Mouse (Mus musculus) embryonic facial prominence, embryonic 14.5 days (tissue): Measurements from ENCODE around the gene Zfp523. TPM values are rescaled to one million over a fixed set of nuclear protein-coding genes. Genes with fewer than 3 reads are reported as not detected.

Experiments used
- ATAC-seq: fragments of 200-750 bp; cut with Nextera tagmentation; 2 replicates; pipeline ENCODE4 v1.8.0; 2017; ENCODE audit warnings: low read depth, moderate number of reproducible peaks, moderate TSS enrichment
- DNase-seq: peaks from one replicate; pipeline ENCODE4 v3.0.0-alpha.2; 2015; ENCODE audit warnings: low spot score
- H3K27ac ChIP-seq: fragments of 300-500 bp; sonication (generic); replicated peaks from 2 replicates; pipeline ENCODE4 v1.5.1; 2014; ENCODE audit warnings: low read depth, mild to moderate bottlenecking, low read length, moderate library complexity
- H3K27me3 ChIP-seq: fragments of 300-500 bp; sonication (generic); replicated peaks from 2 replicates; pipeline ENCODE4 v1.6.1; 2014; ENCODE audit warnings: low read length; ENCODE audit not compliant: control insufficient read depth, insufficient read depth
- H3K36me3 ChIP-seq: fragments of 300-500 bp; sonication (generic); 2 replicates; pipeline ENCODE4 v1.6.1; 2014; ENCODE audit warnings: low read length, mixed read lengths; ENCODE audit not compliant: control insufficient read depth, insufficient read depth
- H3K4me1 ChIP-seq: fragments of 300-500 bp; sonication (generic); 2 replicates; pipeline ENCODE4 v1.6.1; 2014; ENCODE audit warnings: antibody characterized with exemption, low read length; ENCODE audit not compliant: control insufficient read depth, insufficient read depth
- H3K4me2 ChIP-seq: fragments of 300-500 bp; sonication (generic); 2 replicates; pipeline ENCODE4 v1.6.1; 2014; ENCODE audit warnings: low read depth, mild to moderate bottlenecking, low read length, moderate library complexity, mixed read lengths
- H3K4me3 ChIP-seq: fragments of 300-500 bp; sonication (generic); 2 replicates; pipeline ENCODE4 v1.5.1; 2014; ENCODE audit warnings: low read depth, mild to moderate bottlenecking, low read length
- H3K9ac ChIP-seq: fragments of 300-500 bp; sonication (generic); 2 replicates; pipeline ENCODE4 v1.6.1; 2014; ENCODE audit warnings: low read depth, mild to moderate bottlenecking, low read length, moderate library complexity, mixed read lengths
- H3K9me3 ChIP-seq: fragments of 300-500 bp; sonication (generic); 2 replicates; pipeline ENCODE4 v1.6.1; 2016; ENCODE audit warnings: low read length; ENCODE audit not compliant: control insufficient read depth
- WGBS: fragments of 180-500 bp; shearing (Covaris S2); extraction: QIAGEN DNeasy Blood & Tissue Kit; methylation state at CpG from one replicate; pipeline ENCODE4 v1.1.7; 2014; 5-methylcytosine and 5-hydroxymethylcytosine counted together
- polyA plus RNA-seq: library from polyadenylated mRNA; unstranded; fragments of >200 nt; fragmentation: Nextera tagmentation; extraction: Ambion mirVana; gene quantifications from 2 replicates; pipeline ENCODE4 v1.2.1, GENCODE M21; 2014

Zfp523 gene
- polyA plus RNA-seq, 1 experiment from 2014 or later, result 30.6 TPM

GRCm38 (mm10) chr17:28234641-28235040, 57.7 kb downstream of the Zfp523 start:
- Histone ChIP-seq H3K36me3 (peaks cover 24% of the 10 kb centered on the region; the same call in 1 of the 2 replicates), H3K4me2 (peak overlapping the region; percentile 20; the same call in 1 of the 2 replicates), H3K4me3 (no peak overlapping the region), H3K27ac (no peak overlapping the region), H3K9me3 (no peaks in the 10 kb centered on the region), H3K4me1 (peaks cover 20% of the 10 kb centered on the region), H3K27me3 (no peaks in the 10 kb centered on the region), H3K9ac (peak overlapping the region; percentile 37; the same call in 1 of the 2 replicates)
- DNase-seq (no peak), ATAC-seq (no peak)
- WGBS, result 79% methylated on average over 5 of the region's 5 CpGs

DNA sequence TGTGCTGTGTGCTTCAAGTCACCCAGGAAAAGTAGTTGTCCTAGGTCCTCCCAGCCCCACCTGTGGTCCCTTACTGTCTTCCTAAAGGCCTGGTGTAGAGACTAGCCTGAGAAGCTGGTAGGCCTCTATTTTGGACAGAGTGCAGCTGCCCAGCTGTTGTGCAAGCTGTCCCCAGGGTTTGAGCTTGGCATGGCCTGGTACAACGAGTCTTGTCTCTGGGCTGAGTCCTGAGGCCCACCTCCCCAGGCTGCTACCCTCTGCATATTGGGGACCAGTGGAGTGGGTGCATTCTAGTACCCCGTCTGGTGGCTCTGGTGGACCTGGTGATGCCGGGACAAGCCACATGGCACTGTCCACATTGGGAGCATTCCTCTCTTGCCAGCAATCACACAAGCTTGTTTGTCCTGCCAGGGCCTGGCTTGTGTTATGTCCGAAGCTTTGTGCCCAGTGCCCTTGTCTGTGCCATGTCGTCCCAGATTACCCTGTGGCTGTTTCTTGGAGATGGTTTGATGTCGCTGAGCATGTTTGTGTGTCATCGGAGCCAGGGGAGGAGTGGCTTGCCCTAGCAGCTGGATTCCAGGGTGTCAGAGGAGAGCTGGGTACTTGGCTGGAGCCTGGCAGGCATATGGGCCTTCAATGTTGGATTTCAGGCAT, 59.2 kb downstream of the Zfp523 start:
- 70% methylated on average over 7 of the region's 7 CpGs for WGBS
- H3K4me2 ChIP-seq, result no peak overlapping the region
- no peak overlapping the region for H3K27ac ChIP-seq
- H3K27me3 ChIP-seq, result no peaks in the 10 kb centered on the region
- DNase-seq (no peak), ATAC-seq (no peak)
- H3K9me3 ChIP-seq, result no peaks in the 10 kb centered on the region
- H3K36me3 ChIP-seq, result peaks cover 38% of the 10 kb centered on the region
- no peak overlapping the region for H3K4me3 ChIP-seq
- H3K4me1 ChIP-seq, result peaks cover 20% of the 10 kb centered on the region
- H3K9ac ChIP-seq, result peak overlapping the region; percentile 25; the same call in 1 of the 2 replicates

DNA sequence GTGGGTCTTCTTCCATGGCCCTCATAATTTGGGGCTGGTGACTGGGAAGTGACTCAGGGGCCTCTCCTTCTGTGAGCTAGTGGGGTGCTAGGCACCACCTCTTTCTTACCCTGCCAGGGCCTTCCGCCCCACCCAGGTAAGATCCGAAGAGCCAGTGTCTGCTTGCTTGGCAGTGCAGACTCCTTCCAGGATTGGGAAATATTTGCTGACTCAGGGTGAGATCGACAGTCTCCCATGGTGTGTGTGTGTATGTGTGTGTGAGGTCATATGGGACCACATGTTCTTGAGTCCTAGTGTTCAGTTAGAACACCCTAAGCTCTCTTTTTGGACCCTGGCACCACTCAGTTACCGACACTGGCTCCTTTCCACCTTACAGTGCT, 59.7 kb downstream of the Zfp523 start:
- ATAC-seq, result no peak

DNA sequence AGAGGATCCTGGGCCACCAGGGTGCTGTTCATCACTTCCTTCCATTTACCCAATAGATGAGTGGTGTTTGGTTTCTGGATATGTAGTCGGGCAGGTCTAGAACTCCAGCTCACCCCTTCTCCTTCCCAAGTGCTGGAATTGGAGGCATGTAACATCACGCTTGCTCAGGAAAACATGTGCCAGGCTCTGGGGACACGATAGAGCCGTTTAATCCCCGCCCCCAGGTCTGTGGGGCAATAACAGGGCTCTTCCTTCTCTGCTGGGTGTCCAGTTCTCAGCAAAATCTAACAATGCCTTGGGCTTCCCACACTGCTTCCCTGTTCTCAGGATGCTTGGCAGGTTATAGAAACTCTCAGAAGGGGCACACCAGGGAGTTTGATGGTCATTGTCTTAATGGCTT, 60.4 kb downstream of the Zfp523 start:
- 72% methylated on average over 5 of the region's 5 CpGs for WGBS
- no peak overlapping the region for H3K9ac ChIP-seq
- no peak overlapping the region for H3K27ac ChIP-seq

More for the DNA sequence above, 59.7 kb downstream of the Zfp523 start:
- Histone ChIP-seq H3K4me2 (no peak overlapping the region), H3K9me3 (no peaks in the 10 kb centered on the region), H3K27ac (no peak overlapping the region), H3K4me3 (no peak overlapping the region), H3K4me1 (peaks cover 20% of the 10 kb centered on the region), H3K27me3 (no peaks in the 10 kb centered on the region), H3K9ac (peak overlapping the region; percentile 25), H3K36me3 (peaks cover 43% of the 10 kb centered on the region)
- 86% methylated on average over 4 of the region's 4 CpGs for WGBS
- DNase-seq, result no peak

DNA sequence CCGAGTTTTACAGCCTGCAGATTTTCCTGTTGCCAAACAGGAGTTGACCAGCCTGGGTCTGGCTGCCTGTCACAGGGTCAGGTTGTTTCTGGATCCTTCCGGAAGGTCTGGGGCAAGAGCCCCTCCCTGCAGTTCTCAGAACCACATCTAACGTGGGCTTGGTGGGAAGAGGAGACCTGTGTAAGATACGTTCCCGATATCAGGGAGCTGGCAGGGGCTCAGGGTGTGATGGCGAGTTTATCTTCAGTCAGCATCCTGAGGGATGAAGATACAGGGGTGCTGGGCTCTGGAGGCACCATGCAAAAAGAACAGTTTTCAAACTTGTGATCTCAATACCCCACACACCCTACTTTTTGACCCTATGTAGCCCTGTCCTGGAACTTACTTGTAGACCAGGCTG, 60.9 kb downstream of the Zfp523 start:
- 80% methylated on average over 6 of the region's 6 CpGs for WGBS
- H3K9ac ChIP-seq, result no peak overlapping the region
- no peak for DNase-seq
- H3K27ac ChIP-seq, result no peak overlapping the region
- no peak overlapping the region for H3K4me2 ChIP-seq
- peaks cover 50% of the 10 kb centered on the region for H3K36me3 ChIP-seq
- H3K4me1 ChIP-seq, result peaks cover 20% of the 10 kb centered on the region
- H3K9me3 ChIP-seq, result no peaks in the 10 kb centered on the region
- H3K27me3 ChIP-seq, result no peaks in the 10 kb centered on the region
- H3K4me3 ChIP-seq, result no peak overlapping the region
- no peak for ATAC-seq

More for the DNA sequence above, 60.4 kb downstream of the Zfp523 start:
- Histone ChIP-seq H3K9me3 (no peaks in the 10 kb centered on the region), H3K4me2 (no peak overlapping the region), H3K36me3 (peaks cover 46% of the 10 kb centered on the region), H3K27me3 (no peaks in the 10 kb centered on the region), H3K4me3 (no peak overlapping the region), H3K4me1 (peaks cover 20% of the 10 kb centered on the region)
- ATAC-seq (no peak), DNase-seq (no peak)

GRCm38 (mm10) chr17:28240846-28241245, 63.9 kb downstream of the Zfp523 start:
- no peak for DNase-seq
- H3K27ac ChIP-seq, result no peak overlapping the region
- 81% methylated on average over 5 of the region's 5 CpGs for WGBS
- no peaks in the 10 kb centered on the region for H3K27me3 ChIP-seq
- H3K9ac ChIP-seq, result no peak overlapping the region
- ATAC-seq, result no peak
- peaks cover 22% of the 10 kb centered on the region for H3K4me1 ChIP-seq
- H3K4me3 ChIP-seq, result no peak overlapping the region
- no peak overlapping the region for H3K4me2 ChIP-seq
- H3K36me3 ChIP-seq, result peaks cover 58% of the 10 kb centered on the region
- no peaks in the 10 kb centered on the region for H3K9me3 ChIP-seq

- no peak overlapping the region for H3K9ac ChIP-seq
- no peak overlapping the region for H3K4me3 ChIP-seq
- H3K27me3 ChIP-seq, result no peaks in the 10 kb centered on the region
- peaks cover 24% of the 10 kb centered on the region for H3K4me1 ChIP-seq
- ATAC-seq (no peak), DNase-seq (no peak)
- H3K9me3 ChIP-seq, result no peaks in the 10 kb centered on the region
- no peak overlapping the region for H3K27ac ChIP-seq
- no peak overlapping the region for H3K4me2 ChIP-seq
- H3K36me3 ChIP-seq, result peaks cover 54% of the 10 kb centered on the region
- WGBS, result 76% methylated on average over 6 of the region's 6 CpGs
These were observed 65.4 kb downstream of the Zfp523 start for GRCm38 (mm10) chr17:28242296-28242695.

- Histone ChIP-seq H3K27me3 (no peaks in the 10 kb centered on the region), H3K9me3 (no peaks in the 10 kb centered on the region), H3K36me3 (peaks cover 38% of the 10 kb centered on the region), H3K4me2 (no peak overlapping the region), H3K4me1 (peaks cover 30% of the 10 kb centered on the region), H3K4me3 (no peak overlapping the region), H3K27ac (peak overlapping the region; percentile 66; the same call in 1 of the 2 replicates), H3K9ac (no peak overlapping the region)
- no peak for ATAC-seq
- 82% methylated on average over 6 of the region's 6 CpGs for WGBS
- DNase-seq, result no peak
These were observed 67.3 kb downstream of the Zfp523 start for GRCm38 (mm10) chr17:28244214-28244613.

DNA sequence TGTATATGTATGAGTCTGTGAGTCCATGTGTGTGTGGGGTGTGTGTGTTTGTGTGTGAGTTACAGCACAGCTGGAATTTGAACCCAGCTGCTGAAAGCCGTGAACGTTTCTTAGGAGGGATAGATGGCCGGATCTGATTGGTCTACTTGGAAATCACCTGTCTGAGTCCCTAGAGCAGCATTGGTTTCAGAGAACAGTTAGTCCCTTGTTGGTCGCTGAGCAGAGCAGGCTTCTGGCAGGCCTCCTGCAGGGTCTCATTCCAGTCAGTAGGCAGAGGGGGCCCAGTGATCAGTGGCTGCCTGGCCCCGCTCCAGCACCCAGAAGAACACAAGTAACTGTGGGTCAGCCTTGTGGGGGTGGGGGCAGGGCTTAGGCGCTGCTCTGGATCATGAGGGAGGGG, 67.8 kb downstream of the Zfp523 start:
- DNase-seq (peak; percentile 84), ATAC-seq (peak; percentile 74)
- no peaks in the 10 kb centered on the region for H3K9me3 ChIP-seq
- H3K4me1 ChIP-seq, result peaks cover 30% of the 10 kb centered on the region
- H3K4me2 ChIP-seq, result peak overlapping the region; percentile 6; the same call in 1 of the 2 replicates
- peak overlapping the region; percentile 66 for H3K27ac ChIP-seq
- no peak overlapping the region for H3K9ac ChIP-seq
- no peak overlapping the region for H3K4me3 ChIP-seq
- H3K36me3 ChIP-seq, result peaks cover 33% of the 10 kb centered on the region
- H3K27me3 ChIP-seq, result no peaks in the 10 kb centered on the region
- WGBS, result 8% methylated on average over 5 of the region's 6 CpGs
